Mouse (Mus musculus): Measurements from ENCODE around the gene Tjp2. TPM values are rescaled to one million over a fixed set of nuclear protein-coding genes. Genes with fewer than 3 reads are reported as not detected.
"Not testable (repeated sequence)": the region's sequence is repeated elsewhere in the genome, so short reads cannot be mapped to it uniquely, and the experiment has no call there.

The Tjp2 gene
- polyA plus RNA-seq, 1 experiment: 5.5 TPM

DNA sequence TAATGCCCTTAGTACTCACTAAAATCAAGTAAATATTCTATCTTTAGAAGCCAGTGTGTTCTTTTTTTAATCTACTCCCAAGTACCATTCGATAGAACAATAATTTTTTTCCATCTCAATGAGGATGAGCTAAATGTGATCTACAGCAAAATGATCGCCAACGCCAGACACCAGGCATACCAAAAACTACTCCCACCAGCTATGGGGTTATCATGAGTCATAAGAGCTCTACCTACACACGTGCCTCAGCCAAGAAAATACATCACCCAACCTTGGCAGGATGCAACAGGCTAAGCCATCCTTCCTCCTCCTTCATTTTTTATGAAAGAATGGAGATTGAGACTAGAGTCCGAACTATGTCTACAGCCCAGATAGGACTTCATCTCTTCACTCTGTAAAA, 31.9 kb downstream of the Tjp2 start:
- no peak for TF ChIP-seq POLR2A (IDR thresholded peaks at IDR 0.05; ENCODE audit: control insufficient read depth, extremely low read depth, insufficient read depth, low read length, poor library complexity)
- no peak for TF ChIP-seq CTCF (IDR thresholded peaks at IDR 0.05; ENCODE audit: borderline replicate concordance, control insufficient read depth, extremely low read depth, insufficient read depth, low read length, poor library complexity)
- Histone ChIP-seq H3K4me1 (replicated peaks; ENCODE audit: control insufficient read depth, insufficient read depth, low read length) (no peaks in the 10 kb centered on the region), H3K4me3 (ENCODE audit: control insufficient read depth, insufficient read depth, low read length) (no peak overlapping the region), H3K27ac (ENCODE audit: control insufficient read depth, insufficient read depth, low read length) (no peak overlapping the region), H3K36me3 (ENCODE audit: control insufficient read depth, insufficient read depth, low read length) (no peaks in the 10 kb centered on the region), H3K27me3 (ENCODE audit: control insufficient read depth, insufficient read depth, low read length) (no peaks in the 10 kb centered on the region)
- 91% methylated on average over 5 of the region's 5 CpGs for WGBS
- DNase-seq: no peak

DNA sequence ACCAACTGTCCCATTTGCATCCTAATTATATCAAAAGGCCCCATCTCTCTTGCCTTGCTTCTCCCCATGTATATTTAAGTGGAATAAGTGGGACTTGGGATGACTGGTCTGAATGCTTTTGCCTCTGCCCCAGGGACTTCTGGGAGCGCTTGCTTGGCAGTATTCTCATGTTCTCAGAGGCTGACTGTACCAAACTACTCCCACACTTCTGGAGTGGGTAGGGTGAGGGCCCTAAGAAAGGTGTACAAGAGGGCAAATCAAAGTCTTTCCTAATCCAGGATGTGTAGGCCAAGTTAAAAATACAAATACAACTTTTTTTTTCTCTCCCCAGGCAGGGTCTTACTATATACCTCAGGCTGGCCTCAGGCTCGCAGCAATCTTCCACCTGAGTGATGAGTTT, 37.0 kb downstream of the Tjp2 start:
- H3K4me3 ChIP-seq (ENCODE audit: control insufficient read depth, insufficient read depth, low read length): no peak overlapping the region
- H3K27me3 ChIP-seq (ENCODE audit: control insufficient read depth, insufficient read depth, low read length): no peaks in the 10 kb centered on the region
- no peaks in the 10 kb centered on the region for H3K4me1 ChIP-seq (replicated peaks; ENCODE audit: control insufficient read depth, insufficient read depth, low read length)
- no peak overlapping the region for H3K27ac ChIP-seq (ENCODE audit: control insufficient read depth, insufficient read depth, low read length)
- 96% methylated on average over 2 of the region's 2 CpGs for WGBS
- TF ChIP-seq CTCF (IDR thresholded peaks at IDR 0.05; ENCODE audit: borderline replicate concordance, control insufficient read depth, extremely low read depth, insufficient read depth, low read length, poor library complexity): no peak
- TF ChIP-seq POLR2A (IDR thresholded peaks at IDR 0.05; ENCODE audit: control insufficient read depth, extremely low read depth, insufficient read depth, low read length, poor library complexity): no peak
- no peaks in the 10 kb centered on the region for H3K36me3 ChIP-seq (ENCODE audit: control insufficient read depth, insufficient read depth, low read length)
- no peak for DNase-seq

DNA sequence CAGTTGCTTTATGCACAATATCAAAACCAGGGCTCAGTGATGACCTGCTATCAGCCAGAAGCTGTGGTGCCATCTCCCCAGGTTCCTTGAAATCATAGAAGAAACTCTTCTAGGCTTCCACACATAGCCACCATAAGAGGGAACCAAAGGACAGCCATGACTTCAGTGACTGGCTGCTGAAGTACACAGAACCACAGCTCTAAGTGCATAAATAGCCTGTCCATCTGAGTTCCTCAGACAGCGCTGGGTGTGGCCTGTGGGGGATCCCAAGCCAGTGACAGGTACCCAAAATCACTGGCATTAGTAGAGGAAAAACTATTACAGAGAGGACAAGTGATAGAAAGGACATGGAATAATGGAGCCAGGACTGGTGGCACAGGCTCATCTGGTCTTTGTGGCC, 37.5 kb downstream of the Tjp2 start:
- not testable (repeated sequence) for H3K27ac ChIP-seq (ENCODE audit: control insufficient read depth, insufficient read depth, low read length); H3K27me3 ChIP-seq (ENCODE audit: control insufficient read depth, insufficient read depth, low read length); H3K4me1 ChIP-seq (replicated peaks; ENCODE audit: control insufficient read depth, insufficient read depth, low read length); H3K4me3 ChIP-seq (ENCODE audit: control insufficient read depth, insufficient read depth, low read length); H3K36me3 ChIP-seq (ENCODE audit: control insufficient read depth, insufficient read depth, low read length); DNase-seq
- WGBS: 93% methylated on average over 1 of the region's 1 CpGs

DNA sequence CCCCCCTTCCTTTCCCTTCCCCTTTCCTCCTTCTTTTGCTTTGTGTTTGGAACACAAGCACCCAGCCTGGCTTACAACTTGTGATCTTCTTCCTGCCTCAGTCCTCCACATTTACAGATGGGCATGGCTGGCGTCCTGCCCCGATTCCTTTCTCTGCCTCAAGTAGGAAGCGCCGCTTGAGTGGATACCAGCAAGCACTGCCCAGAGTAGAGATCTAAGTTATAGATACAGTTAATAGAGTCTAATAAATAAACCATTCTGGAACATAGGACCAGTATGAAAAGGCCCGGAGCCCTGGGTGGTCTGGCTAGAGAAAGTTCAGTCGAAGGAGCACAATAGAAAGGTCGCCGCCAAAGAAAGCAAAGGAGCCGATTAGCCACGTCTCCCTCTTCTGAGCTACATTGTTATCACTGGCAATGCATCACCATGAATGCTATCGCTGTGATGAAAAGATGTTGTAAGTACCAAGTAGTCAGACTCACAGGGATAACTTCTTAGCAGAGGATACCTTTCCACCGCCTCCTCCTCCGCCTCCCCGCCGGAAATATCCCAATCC, 41.1 kb downstream of the Tjp2 start:
- 95% methylated on average over 15 of the region's 15 CpGs for WGBS
- no peak for TF ChIP-seq POLR2A (IDR thresholded peaks at IDR 0.05; ENCODE audit: control insufficient read depth, extremely low read depth, insufficient read depth, low read length, poor library complexity)
- no peak for TF ChIP-seq CTCF (IDR thresholded peaks at IDR 0.05; ENCODE audit: borderline replicate concordance, control insufficient read depth, extremely low read depth, insufficient read depth, low read length, poor library complexity)
- no peak for DNase-seq
- Histone ChIP-seq H3K4me3 (ENCODE audit: control insufficient read depth, insufficient read depth, low read length) (no peak overlapping the region), H3K4me1 (replicated peaks; ENCODE audit: control insufficient read depth, insufficient read depth, low read length) (no peaks in the 10 kb centered on the region), H3K27ac (ENCODE audit: control insufficient read depth, insufficient read depth, low read length) (no peak overlapping the region), H3K36me3 (ENCODE audit: control insufficient read depth, insufficient read depth, low read length) (no peaks in the 10 kb centered on the region), H3K27me3 (ENCODE audit: control insufficient read depth, insufficient read depth, low read length) (no peaks in the 10 kb centered on the region)

- H3K4me1 ChIP-seq (replicated peaks; ENCODE audit: control insufficient read depth, insufficient read depth, low read length): no peaks in the 10 kb centered on the region
- DNase-seq: no peak
- no peak overlapping the region for H3K4me3 ChIP-seq (ENCODE audit: control insufficient read depth, insufficient read depth, low read length)
- WGBS: 85% methylated on average over 8 of the region's 8 CpGs
- H3K27ac ChIP-seq (ENCODE audit: control insufficient read depth, insufficient read depth, low read length): no peak overlapping the region
- TF ChIP-seq POLR2A (IDR thresholded peaks at IDR 0.05; ENCODE audit: control insufficient read depth, extremely low read depth, insufficient read depth, low read length, poor library complexity) (no peak), CTCF (IDR thresholded peaks at IDR 0.05; ENCODE audit: borderline replicate concordance, control insufficient read depth, extremely low read depth, insufficient read depth, low read length, poor library complexity) (no peak)
- H3K27me3 ChIP-seq (ENCODE audit: control insufficient read depth, insufficient read depth, low read length): no peaks in the 10 kb centered on the region; the same call in 1 of the 2 replicates
- H3K36me3 ChIP-seq (ENCODE audit: control insufficient read depth, insufficient read depth, low read length): no peaks in the 10 kb centered on the region
These were observed 44.4 kb downstream of the Tjp2 start for GRCm38 (mm10) chr19:24180415-24180814.

GRCm38 (mm10) chr19:24178086-24178485, 46.7 kb downstream of the Tjp2 start:
- Histone ChIP-seq H3K4me3 (ENCODE audit: control insufficient read depth, insufficient read depth, low read length) (no peak overlapping the region), H3K27ac (ENCODE audit: control insufficient read depth, insufficient read depth, low read length) (no peak overlapping the region), H3K36me3 (ENCODE audit: control insufficient read depth, insufficient read depth, low read length) (no peaks in the 10 kb centered on the region), H3K4me1 (replicated peaks; ENCODE audit: control insufficient read depth, insufficient read depth, low read length) (no peaks in the 10 kb centered on the region), H3K27me3 (ENCODE audit: control insufficient read depth, insufficient read depth, low read length) (no peaks in the 10 kb centered on the region; the same call in 1 of the 2 replicates)
- no peak for DNase-seq
- WGBS: 99% methylated on average over 2 of the region's 2 CpGs
- TF ChIP-seq CTCF (IDR thresholded peaks at IDR 0.05; ENCODE audit: borderline replicate concordance, control insufficient read depth, extremely low read depth, insufficient read depth, low read length, poor library complexity) (no peak), POLR2A (IDR thresholded peaks at IDR 0.05; ENCODE audit: control insufficient read depth, extremely low read depth, insufficient read depth, low read length, poor library complexity) (no peak)

GRCm38 (mm10) chr19:24176692-24177091, 48.1 kb downstream of the Tjp2 start:
- Histone ChIP-seq H3K4me1 (replicated peaks; ENCODE audit: control insufficient read depth, insufficient read depth, low read length) (no peaks in the 10 kb centered on the region), H3K4me3 (ENCODE audit: control insufficient read depth, insufficient read depth, low read length) (no peak overlapping the region), H3K36me3 (ENCODE audit: control insufficient read depth, insufficient read depth, low read length) (no peaks in the 10 kb centered on the region), H3K27ac (ENCODE audit: control insufficient read depth, insufficient read depth, low read length) (no peak overlapping the region), H3K27me3 (ENCODE audit: control insufficient read depth, insufficient read depth, low read length) (no peaks in the 10 kb centered on the region; the same call in 1 of the 2 replicates)
- 78% methylated on average over 4 of the region's 4 CpGs for WGBS
- DNase-seq: no peak
- TF ChIP-seq POLR2A (IDR thresholded peaks at IDR 0.05; ENCODE audit: control insufficient read depth, extremely low read depth, insufficient read depth, low read length, poor library complexity) (no peak), CTCF (IDR thresholded peaks at IDR 0.05; ENCODE audit: borderline replicate concordance, control insufficient read depth, extremely low read depth, insufficient read depth, low read length, poor library complexity) (no peak)

Data from thymus, adult 2 months (tissue).